Mouse (Mus musculus) erythroid progenitor cell, adult 5-6 weeks (primary cell): ENCODE measurements around the gene Odf4. TPM values are rescaled to one million over a fixed set of nuclear protein-coding genes. Genes with fewer than 3 reads are reported as not detected.

ENCODE experiments used
- ATAC-seq: replicated peaks from 2 replicates; pipeline ENCODE4 v1.8.0; 2016; ENCODE audit warnings: moderate number of reproducible peaks, mild to moderate bottlenecking, moderate TSS enrichment, inconsistent platforms; ENCODE audit not compliant: poor library complexity, low FRiP score, severe bottlenecking
- total RNA-seq, 2 experiments: library from RNA; stranded (forward) in 1 of 2; stranded (reverse) in 1 of 2; fragments of 150-400 nt in 1 of 2; fragments of 186-747, 209-891 nt in 1 of 2; gene quantifications; 2 replicates each; pipeline versions ENCODE4 v1.2.3 to v1.2.4; 2015 to 2017; ENCODE audit warnings: low replicate concordance in 2 of 2

The Odf4 gene
- total RNA-seq, 2 experiments from 2014 or later: not detected

- ATAC-seq: peak; percentile 46; the same call in 1 of the 2 replicates
Measured at GRCm38 (mm10) chr11:68904375-68905137, 22.3 kb downstream of the Odf4 start.

- ATAC-seq: no peak
Measured at GRCm38 (mm10) chr11:68903775-68904174, 23.1 kb downstream of the Odf4 start.

DNA sequence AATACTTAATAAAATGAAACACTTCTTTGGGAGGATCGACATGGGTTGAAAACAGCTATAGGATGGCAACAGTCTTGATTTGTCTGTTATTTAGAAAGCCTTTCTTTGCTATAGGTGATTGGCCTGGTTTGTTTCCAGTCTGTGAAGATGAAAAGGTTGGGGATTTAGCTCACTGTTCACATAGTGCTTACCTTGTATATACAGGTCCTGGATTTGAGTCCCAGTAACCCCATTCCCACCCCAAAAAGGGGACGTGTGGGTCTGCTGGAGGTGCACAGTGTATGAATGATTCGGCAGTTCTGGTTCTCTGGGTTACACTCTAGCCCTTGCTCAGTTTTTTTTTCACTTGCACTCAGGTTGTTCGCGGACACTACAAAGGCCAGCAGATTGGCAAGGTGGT, 24.1 kb downstream of the Odf4 start:
- no peak for ATAC-seq

DNA sequence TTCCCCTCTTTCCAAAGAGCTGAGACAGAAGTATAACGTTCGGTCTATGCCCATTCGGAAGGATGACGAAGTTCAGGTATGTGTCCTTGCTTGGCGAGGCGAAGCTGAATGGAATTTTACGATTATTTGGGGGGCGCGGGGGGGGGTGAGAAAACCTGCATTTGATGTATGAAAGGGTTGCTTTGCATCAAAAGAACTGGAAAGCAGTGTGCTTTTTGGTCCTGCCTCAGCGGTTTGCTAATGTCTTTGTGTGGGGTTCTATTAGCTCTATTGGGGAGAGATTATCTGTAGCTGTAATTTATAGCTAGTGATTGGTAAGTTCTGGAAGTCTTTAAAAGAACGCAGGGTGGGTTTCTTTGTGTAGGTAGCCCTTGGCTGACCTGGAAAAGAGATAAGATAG, 24.5 kb downstream of the Odf4 start:
- no peak for ATAC-seq

DNA sequence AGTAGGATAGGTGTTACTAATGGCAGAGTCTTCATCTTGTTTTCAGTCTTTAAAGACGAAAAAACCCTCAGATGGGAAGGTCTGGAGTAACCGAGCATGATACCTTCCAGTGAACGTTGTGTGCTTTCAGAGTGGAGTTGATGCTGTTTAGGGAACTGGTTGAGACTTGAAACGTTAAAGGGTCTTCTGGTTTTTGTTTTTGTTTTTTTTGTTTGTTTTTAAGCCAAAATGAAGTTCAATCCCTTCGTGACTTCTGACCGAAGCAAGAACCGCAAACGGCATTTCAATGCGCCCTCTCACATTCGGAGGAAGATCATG, 24.9 kb downstream of the Odf4 start:
- no peak for ATAC-seq

DNA sequence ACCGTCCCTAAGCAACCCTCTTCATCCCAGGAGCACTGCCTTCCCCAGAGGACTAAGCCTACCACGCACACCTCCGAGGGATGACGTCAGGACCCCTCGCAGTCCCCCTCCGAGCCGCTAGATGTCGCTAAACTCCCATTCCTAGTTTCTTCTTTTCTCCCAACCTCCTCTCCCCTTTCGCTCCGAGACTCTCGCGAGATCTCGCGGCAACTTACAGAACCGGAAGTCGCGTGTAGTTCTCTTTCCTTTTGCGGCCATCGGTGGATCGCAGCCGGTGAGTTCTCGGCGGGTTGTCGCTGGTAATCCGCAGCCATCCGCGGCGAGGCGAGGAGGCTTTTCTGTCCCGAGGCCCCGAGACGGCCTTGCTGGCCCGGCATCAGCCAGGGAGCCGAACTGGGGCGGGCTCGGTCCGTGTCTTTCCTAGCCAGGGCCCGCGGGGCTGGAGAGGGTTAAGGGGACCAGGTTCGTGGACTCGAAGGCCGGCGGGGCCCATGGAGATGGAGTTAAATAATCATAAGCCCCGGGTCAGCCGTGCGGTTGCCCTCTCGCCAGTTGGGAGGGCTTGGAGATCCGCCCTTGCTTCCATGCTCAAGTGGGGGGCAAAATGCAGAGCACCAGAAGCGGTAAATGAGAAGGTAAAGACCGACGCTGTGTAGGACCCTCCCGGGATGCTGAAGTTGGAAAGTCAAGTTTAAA, 25.4 kb downstream of the Odf4 start, which contains the start of gene Rpl26:
Gene Rpl26 (plus strand): TSS at position 233 of the 696 bp plus-strand sequence.
- peak; percentile 84 for ATAC-seq

DNA sequence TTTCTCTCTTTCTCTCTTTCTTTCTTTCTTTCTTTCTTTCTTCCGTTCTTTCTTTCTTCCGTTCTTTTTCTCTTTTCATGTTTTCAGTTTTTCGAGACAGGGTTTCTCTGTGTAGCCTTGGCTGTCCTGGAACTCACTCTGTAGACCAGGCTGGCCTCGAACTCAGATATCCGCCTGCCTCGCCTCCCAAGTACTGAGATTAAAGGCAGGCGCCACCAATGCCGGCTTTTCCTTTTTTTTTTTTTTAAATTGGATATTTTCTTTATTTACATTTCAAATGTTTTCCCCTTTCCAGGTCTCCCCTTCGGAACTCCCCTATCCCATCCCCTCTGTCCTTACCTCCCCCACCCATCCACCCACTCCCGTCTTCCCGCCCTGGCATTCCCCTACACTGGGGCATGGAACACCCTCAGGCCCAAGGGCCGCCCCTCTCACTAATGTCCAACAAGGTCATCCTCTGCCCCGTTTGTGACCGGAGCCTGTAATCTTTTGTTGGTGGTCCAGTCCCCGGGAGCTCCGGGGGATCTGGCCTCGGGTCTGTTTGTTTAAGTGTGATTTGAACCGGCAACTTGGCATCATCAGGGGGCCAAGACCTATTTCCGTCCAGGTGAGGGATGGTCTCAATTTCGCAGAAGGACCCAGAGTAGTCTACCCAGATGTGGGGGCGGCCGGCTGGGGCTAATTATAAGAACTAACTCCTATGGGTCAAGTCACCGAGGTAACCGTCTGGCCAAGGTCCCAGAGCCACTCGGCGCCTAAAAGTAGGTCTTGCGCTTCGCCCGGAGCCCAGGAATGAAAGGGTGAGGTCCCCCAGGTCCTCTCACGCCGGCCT, 26.1 kb downstream of the Odf4 start:
- ATAC-seq: peak; percentile 33

GRCm38 (mm10) chr11:68899815-68900214, 27.1 kb downstream of the Odf4 start:
- ATAC-seq: no peak

DNA sequence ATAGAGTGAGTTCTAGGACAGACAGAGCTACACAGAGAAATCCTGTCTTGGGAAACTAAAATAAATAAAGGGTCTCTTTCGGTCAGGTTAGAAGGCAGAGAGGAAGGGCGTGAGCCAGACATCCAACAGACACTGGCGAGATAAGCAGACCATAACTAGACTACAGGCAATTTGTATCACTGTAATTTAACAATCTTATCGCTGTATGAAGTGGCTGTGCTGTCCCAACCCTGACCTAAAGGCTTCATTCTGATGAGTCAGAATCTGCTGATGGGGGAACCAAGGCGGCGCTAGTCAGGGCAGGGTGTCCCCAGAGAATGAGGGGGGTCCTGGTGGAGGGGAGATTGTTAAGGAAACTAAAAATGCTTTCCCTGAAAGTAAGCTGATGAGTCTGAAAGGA, 28.1 kb downstream of the Odf4 start:
- no peak for ATAC-seq

- ATAC-seq: no peak
Measured at GRCm38 (mm10) chr11:68897838-68898237, 29.0 kb downstream of the Odf4 start.

DNA sequence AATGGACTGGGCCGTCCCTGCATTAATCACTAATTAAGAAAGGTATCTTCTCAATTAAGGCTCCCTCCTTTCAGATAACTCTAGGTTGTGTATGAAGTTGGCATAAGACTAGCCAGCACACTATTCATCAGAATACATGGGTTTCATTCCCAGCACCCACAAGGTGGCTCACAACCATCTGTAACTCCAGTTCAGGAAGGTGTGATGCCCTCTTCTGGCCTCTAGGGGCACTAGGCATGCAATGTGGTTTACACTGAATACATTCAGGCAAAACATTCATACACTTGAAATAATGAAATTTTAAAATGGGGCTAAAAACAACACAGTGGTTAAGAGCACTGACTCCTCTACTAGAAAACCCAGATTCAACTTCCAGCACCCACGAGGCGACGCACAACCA, 29.8 kb downstream of the Odf4 start:
- peak; percentile 49 for ATAC-seq

DNA sequence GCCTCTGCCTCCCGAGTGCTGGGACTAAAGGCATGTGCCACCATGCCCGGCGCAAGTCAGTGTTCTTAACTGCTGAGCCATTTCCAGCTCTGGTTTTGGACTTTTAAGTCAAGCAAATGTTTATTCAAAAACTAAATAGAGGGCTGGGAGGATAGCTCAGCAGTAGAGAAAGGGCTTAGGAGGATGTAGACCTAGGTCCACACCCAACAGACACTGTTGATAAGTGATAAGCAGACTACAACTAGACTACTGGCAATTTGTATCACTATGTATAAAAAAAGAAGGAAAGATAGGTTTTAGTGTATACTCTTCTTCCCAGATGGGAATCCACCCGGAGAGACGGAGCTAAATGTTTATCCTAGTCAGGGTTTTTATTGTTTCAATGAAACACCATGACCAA, 30.6 kb downstream of the Odf4 start:
- peak; percentile 77 for ATAC-seq

- ATAC-seq: no peak
Measured at GRCm38 (mm10) chr11:68893911-68894464, 32.9 kb downstream of the Odf4 start.

DNA sequence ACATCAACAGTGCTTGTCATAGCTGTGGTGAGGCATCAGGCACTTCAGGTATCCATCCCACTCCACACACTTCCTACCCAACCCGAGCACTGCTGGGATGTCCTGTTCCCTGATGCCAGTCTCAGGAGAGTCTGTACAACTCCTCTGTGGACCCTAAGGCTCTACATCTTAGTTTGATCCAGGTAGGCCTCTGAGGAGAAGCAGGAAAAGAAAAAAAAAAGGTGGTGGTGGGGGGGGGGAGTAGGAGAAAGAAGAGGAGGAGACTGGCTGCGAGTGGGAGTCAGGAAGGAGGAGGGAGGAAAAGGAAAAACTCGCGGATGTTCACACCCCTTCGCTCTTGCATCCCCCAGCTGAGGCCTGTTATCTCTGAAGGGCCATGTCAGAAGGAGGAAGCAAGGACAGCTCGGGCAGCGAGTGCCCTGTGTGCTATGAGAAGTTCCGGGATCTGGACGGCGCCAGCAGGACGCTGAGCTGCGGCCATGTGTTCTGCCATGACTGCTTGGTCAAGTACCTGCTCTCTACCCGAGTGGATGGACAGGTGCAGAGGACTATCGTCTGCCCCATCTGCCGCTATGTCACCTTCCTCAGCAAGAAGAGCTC, 34.5 kb downstream of the Odf4 start:
- no peak for ATAC-seq

DNA sequence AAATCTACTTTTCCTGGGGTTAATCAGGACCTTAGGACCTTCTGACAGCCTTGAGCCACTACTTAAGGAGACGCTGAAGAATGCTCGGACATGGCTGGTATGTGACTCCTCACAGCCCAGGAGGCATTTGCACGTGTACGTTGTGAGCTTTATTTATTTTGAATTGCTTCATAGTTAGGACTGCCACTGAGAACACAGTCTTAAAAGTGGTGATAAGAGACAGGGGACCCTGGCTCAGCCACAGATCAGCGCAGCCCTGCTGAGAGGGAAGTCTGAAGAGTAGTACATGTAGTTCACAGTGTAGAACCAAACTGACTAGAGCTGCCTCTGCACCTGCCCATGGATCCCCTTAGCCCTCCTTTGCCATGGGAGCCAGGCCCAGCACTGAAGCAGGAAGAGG, 35.1 kb downstream of the Odf4 start:
- ATAC-seq: no peak

DNA sequence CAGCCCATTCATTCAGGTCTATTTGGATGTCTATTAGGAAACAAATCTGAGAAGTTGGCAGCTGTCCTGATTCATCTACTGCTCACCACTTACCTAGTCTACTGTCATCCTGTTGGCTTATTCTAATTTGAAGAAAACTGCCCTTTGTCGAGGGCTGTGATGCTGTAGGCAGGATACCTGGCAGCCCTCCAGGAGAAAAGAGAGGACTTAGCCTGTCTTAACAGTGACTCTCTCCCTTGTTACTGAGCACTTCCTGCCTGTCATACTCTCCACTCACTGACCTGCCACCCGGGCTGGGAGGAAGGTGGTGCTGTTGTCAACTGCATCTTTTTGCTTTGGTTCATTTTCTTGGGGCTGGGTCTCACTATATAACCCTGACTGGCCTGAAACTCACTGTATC, 36.3 kb downstream of the Odf4 start:
- ATAC-seq: no peak

GRCm38 (mm10) chr11:68888653-68889052, 38.2 kb downstream of the Odf4 start:
- no peak for ATAC-seq

DNA sequence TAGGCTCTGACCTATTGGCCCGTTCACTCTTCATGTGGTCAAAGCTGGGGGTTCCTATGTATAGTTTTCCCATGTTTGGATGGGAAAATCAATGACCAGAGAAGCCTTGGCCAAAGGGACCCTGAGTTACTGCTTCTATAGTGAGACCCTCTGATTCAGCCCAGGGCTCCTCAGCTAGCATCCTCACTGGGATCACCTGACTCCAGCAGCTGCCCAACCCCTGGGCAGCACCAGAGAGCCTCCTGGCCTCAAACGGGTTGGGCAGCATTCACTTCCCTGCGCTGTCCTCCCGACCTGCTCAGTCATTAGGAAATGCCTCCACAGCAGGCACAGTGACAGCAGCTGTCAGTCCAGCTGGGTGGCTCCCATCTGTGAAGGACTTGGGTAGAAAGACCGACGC, 38.6 kb downstream of the Odf4 start, which contains the start of gene Rnf222:
Gene Rnf222 (plus strand): TSS at position 301 of the 400 bp plus-strand sequence.
- ATAC-seq: no peak

- ATAC-seq: no peak
Measured at GRCm38 (mm10) chr11:68886091-68886490, 40.8 kb downstream of the Odf4 start.

DNA sequence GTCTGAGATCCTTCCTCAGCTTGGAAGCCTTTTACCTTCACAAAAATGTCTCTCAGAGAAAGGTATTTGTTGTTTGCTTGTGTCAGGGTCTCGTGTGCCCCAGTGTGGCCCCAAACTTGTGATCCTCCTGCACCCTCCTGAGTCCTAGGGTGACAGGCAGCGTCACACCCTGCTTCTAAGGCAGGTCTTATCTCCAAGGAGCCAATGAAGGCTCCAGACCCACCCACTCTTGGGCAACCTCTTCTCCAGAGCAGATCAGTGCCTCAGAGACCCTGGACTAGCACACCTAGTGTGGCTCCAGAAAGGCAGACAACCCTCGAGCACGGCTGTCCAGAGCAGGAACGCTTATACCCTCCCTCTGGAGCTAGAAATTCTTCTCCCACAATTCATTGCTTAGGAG, 42.5 kb downstream of the Odf4 start:
- ATAC-seq: peak; percentile 98
